ENCODE assay signal across 26 mouse cellular contexts in genomic region chr13:18173021-18173420, GRCm38 (mm10).
A peak's percentile ranks its signal among the peaks of the same experiment; 100 is the strongest.
DNase-seq lines count a peak whose midpoint lies in the region; ATAC-seq and TF ChIP-seq lines count a peak whose summit lies in the region.
"Had no signal": no experiment of that assay in that cellular context is flagged by ENCODE, and none has a peak within 500 bp of the region (broad histone marks: within the 10 kb centered on the region; RNA-seq: fewer than 3 reads in every experiment).

No protein-coding gene starts in this region.

- DNase-seq in adrenal gland, postnatal 10 days: peak; percentile 2
- no peak for DNase-seq in adrenal gland, postnatal 4 days (ENCODE audit: low spot score in 2 of 2)
- DNase-seq in embryonic facial prominence, embryonic 14.5 days (ENCODE audit: low spot score): peak; percentile 11
- no peak for DNase-seq in embryonic facial prominence, embryonic 10.5 days (ENCODE audit: low spot score)
- DNase-seq in limb, embryonic 14.5 days (ENCODE audit: low spot score): peak; percentile 64
- no peak for DNase-seq in limb, embryonic 10.5 days (ENCODE audit: low spot score)
- DNase-seq in brain, embryonic 14.5 days (ENCODE audit: low read depth): peak; percentile 49
- no peak for DNase-seq in heart, embryonic 10.5 days (ENCODE audit: low spot score)
- DNase-seq: forebrain, postnatal 0 days; heart, adult 2 months; heart, postnatal 10 days; lung, embryonic 14.5 days; lung, postnatal 14 days; right cerebral cortex, postnatal 4 days; thymus, adult 18-20 months; thymus, postnatal 25 days had no signal

- no peak overlapping the region for H3K4me3 ChIP-seq in embryonic facial prominence, embryonic 14.5 days (ENCODE audit: low read depth, low read length)
- no peak overlapping the region for H3K4me3 ChIP-seq in embryonic facial prominence, embryonic 10.5 days
- H3K4me3 ChIP-seq in limb, embryonic 14.5 days (replicated peaks; ENCODE audit: low read length): no peak overlapping the region
- H3K4me3 ChIP-seq in limb, embryonic 10.5 days: no peak overlapping the region
- no peak overlapping the region for H3K4me3 ChIP-seq in heart, embryonic 10.5 days
- H3K4me3 ChIP-seq: embryonic facial prominence, embryonic 12.5 days; forebrain, embryonic 10.5 days; heart, adult 2 months; heart, embryonic 13.5 days; hindbrain, embryonic 10.5 days; limb, embryonic 15.5 days; liver, embryonic 15.5 days; neural tube, embryonic 13.5 days had no signal

- no peak overlapping the region for H3K9ac ChIP-seq in embryonic facial prominence, embryonic 14.5 days (ENCODE audit: low read depth, low read length)
- no peak overlapping the region for H3K9ac ChIP-seq in limb, embryonic 14.5 days (ENCODE audit: low read depth, low read length, severe bottlenecking)
- H3K9ac ChIP-seq: embryonic facial prominence, embryonic 12.5 days; forebrain, postnatal 0 days; heart, embryonic 13.5 days; limb, embryonic 15.5 days; liver, embryonic 15.5 days; lung, embryonic 14.5 days; neural tube, embryonic 13.5 days had no signal

- no peak overlapping the region for H3K27ac ChIP-seq in embryonic facial prominence, embryonic 14.5 days (replicated peaks; ENCODE audit: low read depth, low read length)
- no peak overlapping the region for H3K27ac ChIP-seq in embryonic facial prominence, embryonic 10.5 days (replicated peaks)
- no peak overlapping the region for H3K27ac ChIP-seq in limb, embryonic 14.5 days (replicated peaks; ENCODE audit: low read depth, low read length)
- no peak overlapping the region for H3K27ac ChIP-seq in limb, embryonic 10.5 days
- H3K27ac ChIP-seq in heart, embryonic 10.5 days: no peak overlapping the region
- H3K27ac ChIP-seq: embryonic facial prominence, embryonic 12.5 days; heart, adult 2 months; heart, embryonic 13.5 days; hindbrain, embryonic 10.5 days; limb, embryonic 15.5 days; liver, embryonic 15.5 days; neural tube, embryonic 13.5 days; stomach, postnatal 0 days had no signal

- H3K36me3 ChIP-seq in embryonic facial prominence, embryonic 14.5 days (ENCODE audit: control insufficient read depth, insufficient read depth, low read length): no peaks in the 10 kb centered on the region
- no peaks in the 10 kb centered on the region for H3K36me3 ChIP-seq in embryonic facial prominence, embryonic 10.5 days (replicated peaks)
- H3K36me3 ChIP-seq in limb, embryonic 14.5 days (ENCODE audit: control insufficient read depth, insufficient read depth, low read length): no peaks in the 10 kb centered on the region
- H3K36me3 ChIP-seq in limb, embryonic 10.5 days: no peaks in the 10 kb centered on the region
- H3K36me3 ChIP-seq in heart, embryonic 10.5 days: no peaks in the 10 kb centered on the region
- H3K36me3 ChIP-seq: embryonic facial prominence, embryonic 12.5 days; forebrain, embryonic 10.5 days; heart, embryonic 13.5 days; hindbrain, embryonic 10.5 days; limb, embryonic 15.5 days; liver, embryonic 15.5 days; neural tube, embryonic 13.5 days had no signal

- no peak for TF ChIP-seq CTCF in brain, embryonic 14.5 days (IDR thresholded peaks at IDR 0.05; ENCODE audit: borderline replicate concordance, extremely low read depth, insufficient read depth, insufficient read length)

- TF ChIP-seq POLR2A in limb, embryonic 14.5 days (IDR thresholded peaks at IDR 0.05; ENCODE audit: borderline replicate concordance, extremely low read depth, insufficient read depth, insufficient read length): no peak
- no peak for TF ChIP-seq POLR2A in brain, embryonic 14.5 days (IDR thresholded peaks at IDR 0.05; ENCODE audit: borderline replicate concordance, extremely low read depth, insufficient read depth, insufficient read length, poor library complexity, severe bottlenecking)

- WGBS in embryonic facial prominence, embryonic 14.5 days: 39% methylated on average over 3 of the region's 3 CpGs
- 72% methylated on average over 3 of the region's 3 CpGs for WGBS in embryonic facial prominence, embryonic 10.5 days
- WGBS in limb, embryonic 14.5 days: 25% methylated on average over 3 of the region's 3 CpGs
- 73% methylated on average over 3 of the region's 3 CpGs for WGBS in limb, embryonic 10.5 days
- 63% methylated on average over 3 of the region's 3 CpGs for WGBS in heart, embryonic 10.5 days

- no peaks in the 10 kb centered on the region for H3K27me3 ChIP-seq in embryonic facial prominence, embryonic 14.5 days (replicated peaks; ENCODE audit: control insufficient read depth, insufficient read depth, low read length)
- H3K27me3 ChIP-seq in embryonic facial prominence, embryonic 10.5 days (replicated peaks; ENCODE audit: low read depth, poor library complexity, severe bottlenecking): no peaks in the 10 kb centered on the region
- no peaks in the 10 kb centered on the region for H3K27me3 ChIP-seq in limb, embryonic 14.5 days (ENCODE audit: control insufficient read depth, insufficient read depth, low read length)
- no peaks in the 10 kb centered on the region for H3K27me3 ChIP-seq in limb, embryonic 10.5 days (ENCODE audit: low read depth, poor library complexity, severe bottlenecking)
- no peaks in the 10 kb centered on the region for H3K27me3 ChIP-seq in heart, embryonic 10.5 days (ENCODE audit: insufficient read depth, poor library complexity, severe bottlenecking)
- H3K27me3 ChIP-seq: embryonic facial prominence, embryonic 12.5 days; heart, embryonic 13.5 days; limb, embryonic 15.5 days; liver, embryonic 15.5 days; neural tube, embryonic 13.5 days had no signal

- H3K4me1 ChIP-seq in embryonic facial prominence, embryonic 14.5 days (ENCODE audit: control insufficient read depth, insufficient read depth, low read length): no peaks in the 10 kb centered on the region
- H3K4me1 ChIP-seq in embryonic facial prominence, embryonic 10.5 days: peaks cover 4% of the 10 kb centered on the region; the same call in 1 of the 2 replicates
- peaks cover 4% of the 10 kb centered on the region; the same call in 1 of the 2 replicates for H3K4me1 ChIP-seq in limb, embryonic 14.5 days (ENCODE audit: control insufficient read depth, insufficient read depth, low read length)
- H3K4me1 ChIP-seq in limb, embryonic 10.5 days: 0 out of 2 replicates have a peak, but pooled peaks cover 11% of the 10 kb centered on the region
- no peaks in the 10 kb centered on the region for H3K4me1 ChIP-seq in heart, embryonic 10.5 days
- H3K4me1 ChIP-seq: embryonic facial prominence, embryonic 12.5 days; heart, embryonic 13.5 days had no signal

- H3K4me2 ChIP-seq in embryonic facial prominence, embryonic 14.5 days (ENCODE audit: low read depth, low read length): no peak overlapping the region
- no peak overlapping the region for H3K4me2 ChIP-seq in limb, embryonic 14.5 days (replicated peaks; ENCODE audit: low read depth, low read length, severe bottlenecking)
- H3K4me2 ChIP-seq: embryonic facial prominence, embryonic 12.5 days; heart, embryonic 13.5 days; limb, embryonic 15.5 days; liver, embryonic 15.5 days; lung, embryonic 14.5 days; neural tube, embryonic 13.5 days had no signal

- no peaks in the 10 kb centered on the region for H3K9me3 ChIP-seq in embryonic facial prominence, embryonic 14.5 days (ENCODE audit: control insufficient read depth, low read length)
- no peaks in the 10 kb centered on the region for H3K9me3 ChIP-seq in embryonic facial prominence, embryonic 10.5 days
- H3K9me3 ChIP-seq in limb, embryonic 14.5 days (ENCODE audit: control insufficient read depth, low read length): no peaks in the 10 kb centered on the region
- no peaks in the 10 kb centered on the region for H3K9me3 ChIP-seq in limb, embryonic 10.5 days (replicated peaks)
- H3K9me3 ChIP-seq in heart, embryonic 10.5 days: no peaks in the 10 kb centered on the region
- H3K9me3 ChIP-seq: embryonic facial prominence, embryonic 12.5 days; forebrain, embryonic 10.5 days; heart, embryonic 13.5 days; hindbrain, embryonic 10.5 days; limb, embryonic 15.5 days; liver, embryonic 15.5 days; neural tube, embryonic 13.5 days had no signal

- ATAC-seq in embryonic facial prominence, embryonic 14.5 days (ENCODE audit: low read depth): no peak
- no peak for ATAC-seq in limb, embryonic 14.5 days (ENCODE audit: low FRiP score, low read depth)
- ATAC-seq: forebrain, postnatal 0 days; intestine, postnatal 0 days; Patski had no signal

Comparison
In these comparisons a context has a peak if more than half of its experiments do, and no peak if none do; other contexts are left out.
1. DNase-seq: peak in adrenal gland, postnatal 10 days (single experiment), embryonic facial prominence, embryonic 14.5 days (single experiment), limb, embryonic 14.5 days (single experiment) and brain, embryonic 14.5 days (single experiment); none in adrenal gland, postnatal 4 days (0 of 2), embryonic facial prominence, embryonic 10.5 days (single experiment), limb, embryonic 10.5 days (single experiment) and heart, embryonic 10.5 days (single experiment).